Mouse (Mus musculus) forebrain, embryonic 14.5 days (tissue): Measurements from ENCODE around the gene Daxx. TPM values are rescaled to one million over a fixed set of nuclear protein-coding genes. Genes with fewer than 3 reads are reported as not detected.

Experiments
- ATAC-seq: fragments of 200-750 bp; cut with Nextera tagmentation; 2 replicates; pipeline ENCODE4 v1.8.0; 2017; ENCODE audit warnings: mild to moderate bottlenecking, moderate library complexity
- DNase-seq: peaks from one replicate; pipeline ENCODE4 v3.0.0-alpha.2; 2015; ENCODE audit warnings: low spot score
- H3K27ac ChIP-seq: fragments of 300-500 bp; sonication (generic); 2 replicates; pipeline ENCODE4 v1.5.1; 2014; ENCODE audit warnings: low read depth, mild to moderate bottlenecking, control low read depth, low read length, moderate library complexity
- H3K27me3 ChIP-seq: fragments of 300-500 bp; sonication (generic); replicated peaks from 2 replicates; pipeline ENCODE4 v1.6.1; 2014; ENCODE audit warnings: low read length, control low read depth, mixed read lengths; ENCODE audit not compliant: control insufficient read depth, insufficient read depth
- H3K36me3 ChIP-seq: fragments of 300-500 bp; sonication (generic); 2 replicates; pipeline ENCODE4 v1.6.1; 2014; ENCODE audit warnings: low read length, control low read depth; ENCODE audit not compliant: control insufficient read depth, insufficient read depth
- H3K4me1 ChIP-seq: fragments of 300-500 bp; sonication (generic); 2 replicates; pipeline ENCODE4 v1.6.1; 2014; ENCODE audit warnings: antibody characterized with exemption, low read length, control low read depth; ENCODE audit not compliant: control insufficient read depth, insufficient read depth
- H3K4me2 ChIP-seq: fragments of 300-500 bp; sonication (generic); 2 replicates; pipeline ENCODE4 v1.6.1; 2014; ENCODE audit warnings: mild to moderate bottlenecking, control low read depth, low read length
- H3K4me3 ChIP-seq: fragments of 300-500 bp; sonication (generic); 2 replicates; pipeline ENCODE4 v1.5.1; 2014; ENCODE audit warnings: low read depth, low read length, control low read depth
- H3K9ac ChIP-seq: fragments of 300-500 bp; sonication (generic); 2 replicates; pipeline ENCODE4 v1.6.1; 2014; ENCODE audit warnings: mild to moderate bottlenecking, low read length, control low read depth, moderate library complexity
- H3K9me3 ChIP-seq: fragments of 300-500 bp; sonication (generic); replicated peaks from 2 replicates; pipeline ENCODE4 v1.6.1; 2016; ENCODE audit warnings: low read length, control low read depth, mixed read lengths; ENCODE audit not compliant: control insufficient read depth
- WGBS: fragments of 180-500 bp; shearing (Covaris S2); extraction: QIAGEN DNeasy Blood & Tissue Kit; methylation state at CpG from one replicate; pipeline ENCODE4 v1.1.7; 2014; 5-methylcytosine and 5-hydroxymethylcytosine counted together
- polyA plus RNA-seq: library from polyadenylated mRNA; unstranded; fragments of >200 nt; fragmentation: Nextera tagmentation; extraction: Ambion mirVana; gene quantifications from 2 replicates; pipeline ENCODE4 v1.2.1, GENCODE M21; 2014

Gene Daxx
- polyA plus RNA-seq, 1 experiment from 2014 or later = 43.3 TPM

DNA sequence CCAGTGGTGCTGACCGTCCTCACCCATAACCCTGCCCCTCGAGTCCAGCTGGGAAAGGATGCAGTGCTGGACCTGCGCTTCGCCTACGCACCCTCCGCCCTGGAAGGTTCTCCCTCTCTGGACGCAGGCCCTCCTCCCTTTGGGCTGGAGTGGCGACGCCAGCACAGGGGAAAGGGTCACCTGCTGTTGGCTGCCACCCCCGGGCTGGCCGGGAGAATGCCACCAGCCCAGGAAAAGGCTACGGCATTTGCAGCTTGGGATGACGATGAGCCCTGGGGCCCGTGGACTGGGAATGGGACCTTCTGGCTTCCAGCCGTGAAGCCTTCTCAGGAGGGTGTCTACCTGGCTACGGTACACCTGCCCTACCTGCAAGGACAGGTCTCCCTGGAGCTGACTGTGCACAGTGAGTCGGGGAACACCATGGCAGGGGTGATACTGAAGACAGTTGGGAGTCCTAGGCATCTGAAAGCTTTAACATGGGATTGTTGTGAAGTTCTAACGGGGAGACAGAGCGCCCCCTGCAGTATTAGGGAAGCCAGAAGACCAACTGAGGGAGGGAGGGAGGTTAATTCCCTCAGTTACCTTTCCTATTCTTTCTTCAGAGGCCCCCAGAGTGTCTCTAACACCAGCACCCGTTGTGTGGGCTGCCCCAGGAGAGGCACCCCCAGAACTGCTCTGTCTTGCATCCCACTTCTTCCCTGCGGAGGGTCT is 16.3 kb downstream of the Daxx start:
- Histone ChIP-seq H3K27me3 (no peaks in the 10 kb centered on the region), H3K4me3 (no peak overlapping the region), H3K36me3 (peaks cover 5% of the 10 kb centered on the region; the same call in 1 of the 2 replicates), H3K4me2 (no peak overlapping the region), H3K9me3 (no peaks in the 10 kb centered on the region), H3K9ac (no peak overlapping the region), H3K27ac (no peak overlapping the region), H3K4me1 (peaks cover 6% of the 10 kb centered on the region)
- DNase-seq (no peak), ATAC-seq (no peak)
- WGBS = 83% methylated on average over 21 of the region's 21 CpGs

DNA sequence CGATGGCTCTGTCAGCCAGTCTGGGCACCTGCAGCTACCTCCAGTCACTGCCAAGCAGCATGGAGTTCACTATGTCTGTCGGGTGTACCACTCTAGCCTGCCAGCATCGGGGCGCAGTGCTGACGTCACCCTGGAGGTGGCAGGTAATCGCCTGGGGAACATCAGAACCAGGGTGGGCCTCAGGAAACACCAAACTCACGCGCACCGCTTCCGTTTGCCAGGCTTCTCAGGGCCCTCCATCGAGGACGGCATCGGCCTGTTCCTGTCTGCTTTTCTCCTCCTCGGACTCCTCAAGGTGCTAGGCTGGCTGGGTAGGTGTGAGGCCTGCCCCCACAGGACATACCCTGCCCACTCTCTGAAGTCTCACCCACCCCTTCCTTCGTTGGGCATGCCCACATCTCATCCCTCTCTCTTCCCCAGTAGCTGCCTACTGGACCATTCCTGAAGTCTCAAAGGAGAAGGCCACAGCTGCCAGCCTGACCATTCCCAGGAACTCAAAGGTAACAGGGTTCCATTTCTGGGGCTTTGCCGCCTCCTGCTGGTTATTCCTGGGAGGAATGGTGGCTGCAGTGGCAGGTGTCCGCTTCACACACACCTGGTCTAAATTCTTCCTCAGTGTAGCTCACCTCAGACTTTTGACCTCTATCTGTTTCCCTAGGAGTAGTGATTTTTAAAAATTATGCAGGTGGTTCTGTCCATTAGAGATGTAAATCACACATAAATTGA is 17.2 kb downstream of the Daxx start:
- Histone ChIP-seq H3K27ac (no peak overlapping the region), H3K4me3 (no peak overlapping the region), H3K9ac (no peak overlapping the region), H3K9me3 (no peaks in the 10 kb centered on the region), H3K36me3 (peaks cover 5% of the 10 kb centered on the region; the same call in 1 of the 2 replicates), H3K4me2 (no peak overlapping the region), H3K27me3 (no peaks in the 10 kb centered on the region), H3K4me1 (peaks cover 12% of the 10 kb centered on the region)
- no peak for ATAC-seq
- WGBS = 78% methylated on average over 17 of the region's 17 CpGs
- no peak for DNase-seq

DNA sequence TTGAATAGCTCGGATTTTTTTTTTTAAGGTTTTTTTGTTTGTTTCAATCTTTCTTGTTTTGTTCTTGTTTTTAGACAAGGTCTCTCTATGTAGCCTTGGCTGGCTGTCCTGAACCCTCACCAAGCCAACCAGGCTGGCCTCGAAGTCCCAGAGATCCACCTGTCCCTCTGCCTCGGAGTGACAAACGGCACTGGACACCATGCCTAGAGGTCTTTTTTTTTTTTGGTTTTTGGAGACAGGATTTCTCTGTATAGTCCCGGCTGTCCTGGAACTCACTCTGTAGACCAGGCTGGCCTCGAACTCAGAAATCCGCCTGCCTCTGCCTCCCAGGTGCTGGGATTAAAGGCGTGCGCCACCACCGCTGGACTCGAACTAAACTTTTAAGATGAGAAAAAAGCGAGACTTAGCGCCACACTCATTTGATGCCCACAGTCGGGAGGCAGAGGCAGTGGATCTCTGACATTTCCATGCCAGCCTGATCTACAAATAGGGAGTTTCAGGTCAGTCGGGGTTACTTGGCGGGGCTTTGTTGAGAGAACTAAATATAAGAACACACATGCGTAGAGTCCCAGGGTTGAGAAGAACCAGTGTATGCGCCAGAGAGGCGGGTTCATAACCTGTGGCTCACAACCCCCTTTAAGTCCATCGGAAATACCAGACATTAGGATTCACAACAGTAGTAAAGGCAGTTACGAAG is 19.2 kb downstream of the Daxx start:
- Histone ChIP-seq H3K27ac (no peak overlapping the region), H3K4me3 (peak overlapping the region; percentile 82), H3K9ac (peak overlapping the region; percentile 93), H3K36me3 (peaks cover 19% of the 10 kb centered on the region), H3K27me3 (no peaks in the 10 kb centered on the region), H3K4me1 (peaks cover 13% of the 10 kb centered on the region), H3K4me2 (peak overlapping the region; percentile 99), H3K9me3 (no peaks in the 10 kb centered on the region)
- DNase-seq (no peak), ATAC-seq (no peak)
- WGBS = 67% methylated on average over 21 of the region's 21 CpGs

DNA sequence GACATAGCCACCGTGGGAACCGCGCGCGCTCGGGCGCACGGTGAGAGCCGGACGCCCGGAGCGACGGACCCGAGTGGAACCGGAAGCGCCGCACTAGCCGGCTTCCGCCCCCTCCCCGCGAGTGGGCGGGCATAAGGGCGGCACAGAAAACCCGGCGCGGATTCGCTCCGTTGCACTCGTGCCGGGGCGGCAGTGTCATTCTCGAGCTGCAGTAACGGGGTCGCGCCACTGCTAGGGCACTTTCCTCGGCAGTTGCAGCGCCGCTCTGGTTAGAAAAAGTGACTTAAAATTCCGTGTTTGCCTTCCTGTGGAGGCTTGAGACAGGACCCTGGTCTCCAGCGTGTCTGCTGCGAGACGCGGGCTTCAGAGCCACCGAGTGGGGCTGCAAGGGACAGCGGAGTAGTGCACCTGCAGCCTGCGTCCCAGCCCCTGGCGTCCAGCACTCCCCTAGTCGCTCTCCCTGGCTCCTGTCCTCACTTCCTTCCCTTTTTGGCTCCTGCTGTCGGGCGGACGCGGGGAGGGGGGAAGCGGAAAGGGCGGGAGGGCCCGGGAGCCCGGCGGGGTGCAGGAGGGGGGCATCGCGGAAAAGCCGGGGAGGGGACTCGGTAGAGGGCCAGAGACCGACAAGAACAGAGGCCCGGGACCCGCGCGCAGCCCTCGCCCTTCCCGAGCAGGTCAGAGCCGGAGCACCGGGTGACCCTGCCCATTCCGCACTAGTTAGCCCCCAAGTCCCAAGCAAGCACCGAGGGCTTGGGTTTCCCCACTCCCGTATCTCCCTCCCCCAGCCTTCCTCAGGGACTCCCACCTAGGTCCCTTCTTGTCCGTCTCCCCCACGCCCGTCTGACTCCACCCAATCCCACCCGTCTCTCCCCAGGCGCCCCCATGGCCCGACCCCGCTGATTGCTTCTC is 20.4 kb downstream of the Daxx start, which contains the start of gene Rgl2:
Gene Rgl2 (plus strand): TSS at position 173 of the 909 bp plus-strand sequence.
- Histone ChIP-seq H3K36me3 (peaks cover 27% of the 10 kb centered on the region), H3K27me3 (no peaks in the 10 kb centered on the region), H3K9ac (peak within 1 kb of the TSS; percentile 93), H3K4me3 (peak within 1 kb of the TSS; percentile 82), H3K4me2 (peak within 1 kb of the TSS; percentile 99), H3K9me3 (no peaks in the 10 kb centered on the region), H3K27ac (peak within 1 kb of the TSS; percentile 94), H3K4me1 (peaks cover 13% of the 10 kb centered on the region)
- peak; percentile 96 for DNase-seq
- under 1% methylated on average over 71 of the region's 80 CpGs for WGBS
- ATAC-seq = peak; percentile 93

DNA sequence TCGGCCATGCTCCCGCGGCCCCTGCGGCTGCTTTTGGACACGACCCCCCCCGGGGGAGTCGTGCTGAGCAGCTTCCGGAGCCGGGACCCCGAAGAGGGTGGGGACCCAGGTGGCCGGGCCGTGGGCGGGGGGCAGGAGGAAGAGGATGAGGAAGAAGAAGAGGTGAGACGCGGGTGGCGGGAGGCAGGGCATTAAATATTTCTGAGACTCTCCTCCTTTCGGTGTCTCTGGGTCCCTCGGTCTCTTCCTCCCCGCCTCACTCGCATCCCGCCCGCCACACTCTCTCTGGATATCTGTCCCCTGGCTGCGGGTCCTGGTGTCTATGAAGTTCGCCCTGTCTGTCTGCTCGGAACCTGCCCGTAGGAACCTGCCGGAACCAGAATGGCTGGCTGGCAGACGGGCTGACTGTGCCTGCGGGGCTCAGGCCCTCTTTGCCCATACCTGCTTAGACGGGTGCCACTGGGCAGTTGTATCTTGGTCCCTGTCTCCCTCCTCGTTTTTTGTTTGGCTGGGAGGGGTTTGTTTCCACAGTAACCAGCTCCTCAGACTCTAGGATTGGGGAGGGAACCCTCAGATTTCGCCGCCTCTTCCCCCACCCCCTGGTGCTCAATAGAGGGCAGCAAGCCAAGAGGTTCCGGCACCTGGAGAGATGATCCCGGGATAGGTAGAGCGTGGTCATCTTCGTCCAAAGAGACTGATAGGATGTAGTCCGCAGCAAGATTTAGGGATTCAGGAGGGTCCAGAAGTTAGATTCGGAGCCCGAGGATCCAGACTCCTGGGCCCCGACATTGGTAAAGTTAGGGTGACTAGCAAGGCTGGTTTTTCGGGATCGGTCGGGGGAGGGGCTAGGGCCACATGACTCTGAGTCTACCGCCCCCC is 21.3 kb downstream of the Daxx start:
- peaks cover 36% of the 10 kb centered on the region for H3K36me3 ChIP-seq
- no peaks in the 10 kb centered on the region for H3K27me3 ChIP-seq

DNA sequence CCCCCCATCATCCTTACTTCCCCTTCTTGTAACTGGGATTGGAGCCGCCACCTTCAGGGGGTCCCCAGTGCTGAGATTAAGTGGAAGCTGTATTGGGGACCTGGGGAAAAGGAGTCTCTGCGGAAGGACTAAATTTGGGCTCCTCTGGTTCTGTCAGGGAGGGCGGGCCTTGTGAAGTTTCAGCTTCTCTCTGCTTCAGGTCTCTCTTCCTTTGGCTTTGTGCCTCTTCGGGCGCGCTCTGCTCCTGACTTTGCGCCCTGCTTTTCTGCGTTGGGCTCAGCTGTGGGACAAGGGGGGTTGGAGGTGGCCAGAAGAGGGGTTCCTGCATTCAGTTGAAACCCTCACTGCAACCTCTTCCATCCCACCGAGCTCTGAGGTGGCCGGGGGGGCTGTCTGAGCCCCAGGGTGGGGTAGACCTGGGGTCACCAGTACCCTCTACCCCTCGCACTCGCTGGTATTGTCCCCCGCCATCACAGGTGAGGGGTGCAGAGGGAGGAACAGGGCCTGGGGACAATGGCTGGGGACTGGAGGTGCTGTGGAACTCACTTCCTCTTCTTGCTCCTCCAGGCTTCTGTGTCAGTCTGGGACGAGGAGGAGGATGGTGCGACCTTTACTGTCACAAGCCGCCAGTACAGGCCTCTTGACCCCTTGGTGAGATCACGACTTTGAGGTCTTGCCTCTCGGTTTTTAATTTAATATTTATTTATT is 22.1 kb downstream of the Daxx start:
- Histone ChIP-seq H3K27ac (no peak overlapping the region), H3K9ac (peak overlapping the region; percentile 93), H3K36me3 (peaks cover 35% of the 10 kb centered on the region), H3K27me3 (no peaks in the 10 kb centered on the region), H3K4me3 (peak overlapping the region; percentile 82), H3K4me2 (peak overlapping the region; percentile 99), H3K9me3 (no peaks in the 10 kb centered on the region), H3K4me1 (peaks cover 13% of the 10 kb centered on the region)
- 42% methylated on average over 18 of the region's 18 CpGs for WGBS
- ATAC-seq (no peak), DNase-seq (no peak)

More for the DNA sequence above, 21.3 kb downstream of the Daxx start:
- peak overlapping the region; percentile 99 for H3K4me2 ChIP-seq
- H3K9ac ChIP-seq = peak overlapping the region; percentile 93
- WGBS = under 1% methylated on average over 42 of the region's 45 CpGs
- H3K9me3 ChIP-seq = no peaks in the 10 kb centered on the region
- peak overlapping the region; percentile 82 for H3K4me3 ChIP-seq
- ATAC-seq (peak; percentile 10; the same call in 1 of the 2 replicates), DNase-seq (peak; percentile 20)
- peak overlapping the region; percentile 94 for H3K27ac ChIP-seq
- H3K4me1 ChIP-seq = peaks cover 13% of the 10 kb centered on the region

DNA sequence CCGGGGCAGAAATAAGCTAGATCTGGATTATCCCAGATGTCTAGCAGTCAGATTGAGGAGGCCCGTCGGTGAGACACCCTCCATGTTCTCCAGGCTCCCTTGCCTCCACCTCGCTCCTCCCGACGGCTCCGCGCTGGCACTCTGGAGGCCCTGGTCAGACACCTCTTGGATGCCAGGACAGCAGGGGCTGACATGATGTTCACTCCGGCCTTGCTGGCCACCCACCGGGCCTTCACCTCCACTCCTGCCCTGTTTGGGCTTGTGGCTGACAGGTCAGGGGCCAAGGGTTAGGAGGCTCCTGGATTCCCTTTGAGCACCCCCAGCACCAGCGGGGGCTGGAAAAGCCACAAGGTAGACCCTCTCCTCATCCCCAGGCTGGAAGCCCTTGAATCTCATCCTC is 22.7 kb downstream of the Daxx start:
- DNase-seq (no peak), ATAC-seq (no peak)
- H3K4me1 ChIP-seq = peaks cover 13% of the 10 kb centered on the region
- no peak overlapping the region; the same call in 1 of the 2 replicates for H3K4me3 ChIP-seq
- WGBS = 90% methylated on average over 11 of the region's 11 CpGs
- H3K9ac ChIP-seq = no peak overlapping the region; the same call in 1 of the 2 replicates
- peaks cover 39% of the 10 kb centered on the region for H3K36me3 ChIP-seq
- no peak overlapping the region for H3K4me2 ChIP-seq
- H3K27me3 ChIP-seq = no peaks in the 10 kb centered on the region
- no peaks in the 10 kb centered on the region for H3K9me3 ChIP-seq
- H3K27ac ChIP-seq = no peak overlapping the region
